Mouse (Mus musculus): ENCODE data around the gene Gm49366. TPM values are rescaled to one million over a fixed set of nuclear protein-coding genes. Genes with fewer than 3 reads are reported as not detected.
"Not testable (repeated sequence)": the region's sequence is repeated elsewhere in the genome, so short reads cannot be mapped to it uniquely, and the experiment has no call there.

The Gm49366 gene
- polyA plus RNA-seq (2016; fragmentation: Nextera tagmentation; extraction: Ambion mirVana): not detected in 2 replicates

- not testable (repeated sequence) for H3K4me1 ChIP-seq; H3K9me3 ChIP-seq (replicated peaks); H3K36me3 ChIP-seq
- Histone ChIP-seq H3K4me2 (peak within 1 kb of the TSS; percentile 67), H3K4me3 (peak within 1 kb of the TSS; percentile 48), H3K27ac (0 out of 2 replicates have a peak within 1 kb of the TSS, but pooled peaks have one; percentile 25), H3K27me3 (replicated peaks) (peaks cover 20% of the 10 kb centered on the region), H3K9ac (peak within 1 kb of the TSS; percentile 35)
- WGBS (ENCODE audit: insufficient replicate concordance): 3% methylated on average over 39 of the region's 39 CpGs
- peak; percentile 40; the same call in 1 of the 2 replicates for ATAC-seq
These were observed at the start of gene Gm49366 for GRCm38 (mm10) chr12:84038691-84039111. Gene Gm49366, plus strand, starts transcription at chr12:84038935.

DNA sequence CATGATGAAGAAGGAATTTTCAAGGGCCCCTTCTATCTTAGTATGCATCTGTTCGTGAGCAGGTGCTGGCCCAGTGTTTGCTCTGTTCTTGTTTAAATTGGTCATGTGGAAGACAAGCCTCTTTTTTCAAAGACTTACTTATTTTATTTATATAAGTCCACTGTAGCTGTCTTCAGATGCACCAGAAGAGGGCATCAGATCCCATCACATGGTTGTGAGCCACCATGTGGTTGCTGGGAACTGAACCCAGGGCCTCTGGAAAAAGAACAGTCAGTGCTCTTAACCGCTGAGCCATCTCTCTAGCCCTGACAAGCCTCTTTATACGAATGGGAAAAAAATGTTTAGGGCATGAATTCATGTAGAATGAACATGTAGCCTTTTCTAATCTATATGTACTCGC, 49.4 kb upstream of the Gm49366 start:
- 79% methylated on average over 4 of the region's 4 CpGs for WGBS (ENCODE audit: insufficient replicate concordance)
- Histone ChIP-seq H3K9me3 (replicated peaks) (no peaks in the 10 kb centered on the region), H3K27ac (no peak overlapping the region), H3K4me1 (peaks cover 23% of the 10 kb centered on the region), H3K27me3 (replicated peaks) (no peaks in the 10 kb centered on the region; the same call in 1 of the 2 replicates), H3K4me2 (no peak overlapping the region), H3K9ac (no peak overlapping the region), H3K4me3 (no peak overlapping the region), H3K36me3 (peaks cover 6% of the 10 kb centered on the region)
- ATAC-seq: no peak

DNA sequence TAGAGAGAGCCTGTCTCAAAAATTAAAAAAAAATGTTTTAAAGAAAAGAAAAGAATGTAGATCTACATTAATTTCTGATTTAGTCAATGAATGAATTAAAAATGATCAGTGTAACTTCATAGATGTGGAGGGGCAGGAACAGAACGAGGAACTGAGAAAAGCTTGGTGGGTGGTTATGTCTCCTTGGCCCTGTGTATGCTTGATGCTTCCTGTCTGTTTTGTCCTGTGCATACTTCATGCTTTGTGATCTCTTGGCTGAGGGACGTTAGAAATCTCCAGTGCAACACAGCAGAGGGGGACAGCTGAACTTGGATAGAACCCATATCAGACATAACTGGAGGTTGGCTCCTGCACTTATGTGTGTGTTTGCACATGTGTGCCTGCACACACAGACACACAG, 41.5 kb upstream of the Gm49366 start:
- H3K4me3 ChIP-seq: no peak overlapping the region
- H3K9ac ChIP-seq: no peak overlapping the region
- 46% methylated on average over 2 of the region's 2 CpGs for WGBS (ENCODE audit: insufficient replicate concordance)
- no peak for ATAC-seq
- H3K4me1 ChIP-seq: no peaks in the 10 kb centered on the region
- H3K4me2 ChIP-seq: no peak overlapping the region
- no peak overlapping the region for H3K27ac ChIP-seq
- peaks cover 7% of the 10 kb centered on the region for H3K36me3 ChIP-seq
- H3K9me3 ChIP-seq (replicated peaks): 0 out of 2 replicates have a peak, but pooled peaks cover 5% of the 10 kb centered on the region
- no peaks in the 10 kb centered on the region for H3K27me3 ChIP-seq (replicated peaks)

DNA sequence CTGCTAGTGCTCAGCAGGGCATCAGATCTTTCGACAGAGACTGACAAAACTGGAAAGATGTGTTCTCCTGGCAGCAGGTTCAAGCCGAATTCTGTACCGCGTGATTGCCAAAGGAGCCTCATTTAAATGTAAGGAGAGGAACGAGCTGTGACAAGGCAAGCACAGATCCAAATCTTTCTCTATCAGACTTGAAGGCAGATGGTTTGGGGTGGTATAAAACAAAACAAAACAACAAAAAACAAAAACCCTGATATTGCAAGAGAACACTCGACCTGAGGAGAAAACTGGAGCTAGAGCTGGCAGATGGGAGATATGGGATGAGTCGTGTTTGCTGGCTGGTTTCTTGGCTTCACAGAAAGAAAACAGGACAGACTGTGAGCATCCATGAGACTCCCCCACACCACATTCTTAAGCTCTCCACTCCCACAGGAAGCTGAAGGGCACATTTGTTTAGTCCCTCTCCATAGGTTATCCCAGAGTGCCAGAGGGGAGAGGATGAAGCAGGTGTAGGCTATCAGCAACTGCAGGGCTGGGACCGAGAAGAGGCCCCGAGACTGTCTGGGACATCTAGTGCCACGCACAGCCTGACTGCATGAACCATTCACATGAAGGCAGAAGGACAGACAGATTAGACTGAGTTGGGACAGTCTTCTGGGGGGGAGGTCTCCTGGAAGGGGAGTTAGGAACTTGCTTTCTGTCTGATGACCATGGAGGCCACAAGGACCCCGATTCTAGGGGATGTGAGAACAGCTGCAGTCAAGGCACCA, 40.2 kb upstream of the Gm49366 start:
- 0 out of 2 replicates have a peak overlapping the region, but pooled peaks have one; percentile 37 for H3K27ac ChIP-seq

GRCm38 (mm10) chr12:83999237-83999636, 39.5 kb upstream of the Gm49366 start:
- H3K9ac ChIP-seq; H3K4me1 ChIP-seq; H3K36me3 ChIP-seq; H3K4me2 ChIP-seq; H3K4me3 ChIP-seq; H3K27me3 ChIP-seq (replicated peaks); H3K27ac ChIP-seq; H3K9me3 ChIP-seq (replicated peaks): not testable (repeated sequence)
- peak; percentile 72; the same call in 1 of the 2 replicates for ATAC-seq
- WGBS (ENCODE audit: insufficient replicate concordance): 70% methylated on average over 8 of the region's 8 CpGs

More for the DNA sequence above, 40.2 kb upstream of the Gm49366 start:
- Histone ChIP-seq H3K4me2 (no peak overlapping the region), H3K4me1 (no peaks in the 10 kb centered on the region), H3K36me3 (peaks cover 3% of the 10 kb centered on the region), H3K27me3 (replicated peaks) (no peaks in the 10 kb centered on the region), H3K4me3 (no peak overlapping the region), H3K9me3 (replicated peaks) (0 out of 2 replicates have a peak, but pooled peaks cover 5% of the 10 kb centered on the region), H3K9ac (no peak overlapping the region)
- 54% methylated on average over 11 of the region's 11 CpGs for whole genome bisulfite sequencing (ENCODE audit: insufficient replicate concordance)
- no peak for ATAC-seq

DNA sequence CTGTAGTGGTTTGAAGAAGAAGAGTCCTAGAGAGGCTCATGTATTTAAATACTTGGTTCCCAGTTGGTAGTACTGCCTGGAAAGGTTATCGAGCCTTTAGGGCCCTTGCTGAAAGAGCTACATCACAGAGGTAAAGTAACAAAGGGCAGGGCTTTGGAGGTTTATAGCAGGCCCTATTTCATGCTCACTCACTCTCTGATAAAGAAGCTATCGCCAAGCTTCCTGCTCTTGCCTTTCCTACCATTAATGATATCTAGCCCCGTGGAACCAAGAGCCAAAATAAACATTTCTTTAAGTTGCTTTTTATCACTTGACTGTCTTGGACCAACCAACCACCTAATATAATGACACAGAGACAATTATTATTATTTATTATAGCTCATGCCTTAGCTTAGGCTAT, 38.3 kb upstream of the Gm49366 start:
- ATAC-seq: no peak
- Histone ChIP-seq H3K27me3 (replicated peaks) (no peaks in the 10 kb centered on the region), H3K4me1 (no peaks in the 10 kb centered on the region), H3K4me3 (no peak overlapping the region), H3K27ac (no peak overlapping the region), H3K4me2 (no peak overlapping the region), H3K36me3 (no peaks in the 10 kb centered on the region), H3K9me3 (replicated peaks) (0 out of 2 replicates have a peak, but pooled peaks cover 5% of the 10 kb centered on the region), H3K9ac (no peak overlapping the region)
- 57% methylated on average over 3 of the region's 3 CpGs for WGBS (ENCODE audit: insufficient replicate concordance)

- H3K27me3 ChIP-seq (replicated peaks): peaks cover 8% of the 10 kb centered on the region
- no peaks in the 10 kb centered on the region for H3K36me3 ChIP-seq
- WGBS (ENCODE audit: insufficient replicate concordance): 54% methylated on average over 1 of the region's 1 CpGs
- no peak overlapping the region for H3K4me3 ChIP-seq
- H3K9me3 ChIP-seq (replicated peaks): 0 out of 2 replicates have a peak, but pooled peaks cover 5% of the 10 kb centered on the region
- ATAC-seq: no peak
- H3K9ac ChIP-seq: no peak overlapping the region
- no peak overlapping the region for H3K27ac ChIP-seq
- H3K4me1 ChIP-seq: no peaks in the 10 kb centered on the region
- H3K4me2 ChIP-seq: no peak overlapping the region
These were observed 34.9 kb upstream of the Gm49366 start for GRCm38 (mm10) chr12:84003866-84004265.

DNA sequence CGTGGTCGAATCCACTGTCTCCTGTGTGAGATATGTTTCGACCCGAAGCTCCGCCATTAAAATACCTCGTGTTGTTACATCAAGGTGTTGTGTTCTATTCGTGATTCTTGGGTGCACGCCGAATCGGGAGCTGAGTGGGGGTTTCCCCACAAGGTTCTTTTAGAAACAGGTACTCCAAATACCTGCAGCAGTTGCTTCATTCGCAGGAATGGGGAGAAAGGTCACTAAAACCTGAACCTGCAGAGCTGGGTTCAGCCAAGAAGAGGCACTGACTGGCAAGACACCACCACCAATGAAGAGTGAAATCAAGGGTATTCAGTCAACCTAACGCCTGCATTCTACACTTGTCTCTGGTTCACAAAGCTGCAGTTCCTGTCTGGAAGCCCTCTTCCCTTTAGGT, 30.5 kb upstream of the Gm49366 start:
- no peak overlapping the region for H3K4me3 ChIP-seq
- H3K27ac ChIP-seq: no peak overlapping the region
- H3K27me3 ChIP-seq (replicated peaks): peaks cover 47% of the 10 kb centered on the region
- H3K9ac ChIP-seq: no peak overlapping the region
- H3K4me1 ChIP-seq: no peaks in the 10 kb centered on the region; the same call in 1 of the 2 replicates
- no peak overlapping the region for H3K4me2 ChIP-seq
- H3K36me3 ChIP-seq: no peaks in the 10 kb centered on the region
- no peak for ATAC-seq
- H3K9me3 ChIP-seq (replicated peaks): no peaks in the 10 kb centered on the region
- 72% methylated on average over 11 of the region's 12 CpGs for WGBS (ENCODE audit: insufficient replicate concordance)

DNA sequence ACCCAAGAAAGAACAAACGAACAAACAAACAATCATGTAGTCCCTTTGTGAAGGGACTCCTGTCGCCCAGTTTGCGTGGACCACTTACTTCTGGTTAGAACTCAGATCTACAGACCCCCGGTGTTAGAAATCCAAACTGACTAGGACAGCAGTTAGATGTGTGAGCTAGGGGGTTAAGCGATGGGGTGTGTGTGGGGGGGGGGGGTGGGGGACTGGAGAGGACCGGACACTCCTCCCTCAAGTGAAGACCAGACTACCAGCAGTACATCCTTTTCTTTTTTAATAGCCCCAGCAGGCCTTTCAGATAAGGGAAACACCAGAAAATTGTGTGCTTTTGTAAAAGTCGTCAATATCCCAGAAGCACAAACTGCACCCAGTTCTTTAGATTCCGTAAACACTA, 30.0 kb upstream of the Gm49366 start:
- Histone ChIP-seq H3K9ac (no peak overlapping the region), H3K27ac (no peak overlapping the region), H3K36me3 (no peaks in the 10 kb centered on the region), H3K27me3 (replicated peaks) (peaks cover 47% of the 10 kb centered on the region), H3K4me2 (0 out of 2 replicates have a peak overlapping the region, but pooled peaks have one; percentile 56), H3K4me3 (no peak overlapping the region; the same call in 1 of the 2 replicates), H3K9me3 (replicated peaks) (no peaks in the 10 kb centered on the region), H3K4me1 (no peaks in the 10 kb centered on the region; the same call in 1 of the 2 replicates)
- WGBS (ENCODE audit: insufficient replicate concordance): 55% methylated on average over 8 of the region's 8 CpGs
- no peak for ATAC-seq

GRCm38 (mm10) chr12:84009171-84009965, 29.4 kb upstream of the Gm49366 start, which contains the start of gene Acot1:
Gene Acot1, plus strand, starts transcription at chr12:84009490.
- H3K9ac ChIP-seq; H3K9me3 ChIP-seq (replicated peaks): not testable (repeated sequence)

GRCm38 (mm10) chr12:84010201-84010600, 28.5 kb upstream of the Gm49366 start:
- Histone ChIP-seq H3K9ac (no peak overlapping the region), H3K27ac (no peak overlapping the region), H3K27me3 (replicated peaks) (peaks cover 47% of the 10 kb centered on the region), H3K4me2 (peak overlapping the region; percentile 56), H3K4me3 (peak overlapping the region; percentile 46), H3K9me3 (replicated peaks) (no peaks in the 10 kb centered on the region), H3K4me1 (no peaks in the 10 kb centered on the region; the same call in 1 of the 2 replicates), H3K36me3 (no peaks in the 10 kb centered on the region)
- 69% methylated on average over 3 of the region's 3 CpGs for WGBS (ENCODE audit: insufficient replicate concordance)
- ATAC-seq: no peak

More at GRCm38 (mm10) chr12:84009171-84009965, 29.4 kb upstream of the Gm49366 start, which contains the start of gene Acot1:
- WGBS (ENCODE audit: insufficient replicate concordance): 2% methylated on average over 69 of the region's 70 CpGs
- peak; percentile 51; the same call in 1 of the 2 replicates for ATAC-seq
- peak within 1 kb of the TSS; percentile 56 for H3K4me2 ChIP-seq
- H3K27me3 ChIP-seq (replicated peaks): peaks cover 47% of the 10 kb centered on the region
- H3K4me1 ChIP-seq, H3K36me3 ChIP-seq: not testable (repeated sequence)
- H3K27ac ChIP-seq: 0 out of 2 replicates have a peak within 1 kb of the TSS, but pooled peaks have one; percentile 20
- H3K4me3 ChIP-seq: peak within 1 kb of the TSS; percentile 46
